Mouse (Mus musculus) spleen, adult 12 weeks (tissue): ENCODE measurements around the gene Pfn1.

Experiments
- DNase-seq: peaks from one replicate; pipeline ENCODE4 v3.0.0; 2022; ENCODE audit warnings: low spot score

Gene Pfn1

DNA sequence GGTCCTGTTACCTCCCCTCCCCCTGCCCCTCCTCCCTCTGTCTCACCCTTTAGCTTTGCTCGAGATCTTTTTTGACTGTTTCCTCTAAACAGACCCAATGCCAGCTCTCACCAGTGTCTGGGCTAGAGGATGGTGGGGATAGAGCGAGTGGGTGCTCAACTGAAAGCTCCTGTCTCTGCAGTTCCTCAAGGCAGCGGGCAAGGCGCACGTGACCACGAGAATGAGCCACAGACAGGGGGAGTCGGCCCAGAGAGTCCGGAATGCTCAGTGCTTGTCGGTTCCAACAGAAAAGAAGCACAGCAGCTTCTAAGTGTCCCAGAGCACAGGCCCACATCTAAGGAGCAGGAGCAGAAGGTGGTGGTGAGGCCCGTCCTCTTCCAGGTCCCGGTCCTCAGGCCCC is 20.1 kb upstream of the Pfn1 start:
- no peak for DNase-seq

DNA sequence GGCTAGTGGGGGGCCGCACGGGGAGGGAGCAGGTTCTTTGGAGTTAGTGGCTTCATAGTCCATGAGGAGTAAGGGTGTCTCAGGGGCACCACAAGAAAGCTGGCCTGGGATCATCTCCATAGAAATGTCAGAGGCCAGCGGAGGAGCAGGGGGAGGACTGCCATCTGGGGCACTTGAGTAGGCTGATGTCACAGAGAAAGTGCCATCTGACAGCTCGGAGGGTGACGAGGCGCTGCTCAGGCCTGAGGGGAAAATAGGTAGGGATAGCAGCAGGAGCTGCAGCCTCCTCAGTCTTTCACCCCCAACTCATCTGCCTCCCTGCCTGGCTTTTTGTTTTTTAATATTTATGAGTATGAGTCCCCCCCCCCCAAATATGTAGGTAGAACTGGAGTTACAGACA is 19.6 kb upstream of the Pfn1 start:
- no peak for DNase-seq

DNA sequence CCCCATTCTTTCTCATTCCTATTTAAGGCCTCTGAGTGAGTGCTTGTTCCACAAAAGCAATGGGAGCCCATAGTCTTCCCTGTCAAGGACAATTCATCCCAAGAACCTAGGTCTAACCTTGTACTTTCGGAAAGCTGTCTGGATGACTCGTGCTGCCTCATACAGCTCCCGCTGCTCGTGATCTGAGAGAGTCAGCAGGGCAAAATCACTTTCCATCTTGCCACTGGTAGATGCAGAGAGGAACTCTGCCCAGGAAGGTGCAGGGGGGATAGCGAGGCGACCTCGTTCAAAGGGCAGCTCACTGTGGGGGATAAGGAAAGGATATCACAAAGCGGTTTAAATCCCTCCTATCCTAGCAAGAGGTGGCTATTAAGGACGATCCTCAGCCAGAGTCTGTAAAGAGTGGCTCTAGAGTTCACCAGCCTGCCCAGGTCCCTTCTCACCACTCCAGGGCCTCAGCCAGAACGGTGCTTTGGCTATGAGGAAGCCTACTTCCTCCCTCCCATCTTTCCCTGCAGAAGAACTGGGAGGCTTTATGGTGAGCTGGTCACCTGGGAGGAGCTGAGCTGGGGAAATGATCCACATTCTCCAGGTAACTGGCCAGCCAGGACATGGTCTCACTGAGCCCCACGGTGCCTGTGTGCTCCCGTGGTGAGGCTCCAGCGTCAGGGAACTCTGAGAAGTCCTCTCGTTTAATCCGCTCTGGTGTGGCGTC is 17.0 kb upstream of the Pfn1 start:
- DNase-seq, result no peak

DNA sequence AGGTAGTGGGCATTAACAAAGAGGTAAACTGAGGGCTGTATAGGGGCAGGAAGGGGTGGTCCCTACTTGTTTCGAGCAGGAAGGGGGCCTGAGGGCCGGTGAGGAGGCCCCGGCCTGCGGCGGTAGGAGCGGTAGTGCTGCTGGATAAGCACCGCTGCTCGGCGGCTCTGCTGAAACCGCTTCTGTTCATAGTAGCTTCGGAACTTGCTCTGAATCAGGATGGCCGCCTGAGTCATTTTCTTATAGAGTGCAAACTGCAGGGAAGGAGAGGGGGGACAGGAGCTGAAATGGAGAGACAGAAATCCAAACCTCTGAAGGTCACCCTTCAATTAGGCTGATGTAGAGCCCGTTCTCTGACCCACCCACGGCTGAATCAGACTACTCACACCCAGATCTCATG is 16.0 kb upstream of the Pfn1 start:
- no peak for DNase-seq

DNA sequence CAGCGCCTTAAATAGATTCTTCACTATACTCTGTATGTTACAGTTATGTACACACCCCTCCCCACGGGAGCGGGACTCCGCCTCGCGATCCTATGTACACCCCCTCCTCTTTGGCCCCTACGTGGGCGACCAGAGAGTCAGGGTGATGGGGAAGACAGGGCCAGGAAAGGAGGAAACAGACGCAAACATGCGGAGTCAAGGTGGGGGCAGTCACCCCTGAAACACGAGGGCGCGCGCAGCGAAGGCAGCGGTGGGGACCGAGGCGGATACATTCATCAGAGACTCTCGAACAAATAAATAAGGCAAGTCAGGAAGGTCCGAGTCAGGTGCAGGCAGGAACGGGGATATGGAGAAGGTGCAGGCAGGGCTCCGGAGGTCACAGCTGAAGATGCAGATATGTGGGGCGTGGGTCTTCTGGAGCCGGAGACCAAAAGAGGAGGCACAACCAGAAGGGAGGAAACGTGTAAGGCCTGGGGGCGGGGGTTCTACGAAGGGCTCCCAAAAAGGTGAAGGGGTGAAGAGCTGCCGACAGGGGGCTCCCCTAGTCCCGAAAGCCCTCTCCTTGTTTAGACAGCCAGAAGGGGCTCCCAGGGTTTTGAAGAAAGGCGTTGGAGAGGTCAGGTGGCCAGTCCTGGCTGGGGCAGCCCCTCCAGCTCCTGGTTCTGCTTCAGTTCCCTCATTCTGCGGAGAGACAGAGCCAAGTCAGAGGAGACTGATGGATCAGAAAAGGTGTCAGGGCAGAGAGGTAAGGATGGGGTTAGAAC is 15.3 kb upstream of the Pfn1 start:
- DNase-seq, result peak; percentile 72

DNA sequence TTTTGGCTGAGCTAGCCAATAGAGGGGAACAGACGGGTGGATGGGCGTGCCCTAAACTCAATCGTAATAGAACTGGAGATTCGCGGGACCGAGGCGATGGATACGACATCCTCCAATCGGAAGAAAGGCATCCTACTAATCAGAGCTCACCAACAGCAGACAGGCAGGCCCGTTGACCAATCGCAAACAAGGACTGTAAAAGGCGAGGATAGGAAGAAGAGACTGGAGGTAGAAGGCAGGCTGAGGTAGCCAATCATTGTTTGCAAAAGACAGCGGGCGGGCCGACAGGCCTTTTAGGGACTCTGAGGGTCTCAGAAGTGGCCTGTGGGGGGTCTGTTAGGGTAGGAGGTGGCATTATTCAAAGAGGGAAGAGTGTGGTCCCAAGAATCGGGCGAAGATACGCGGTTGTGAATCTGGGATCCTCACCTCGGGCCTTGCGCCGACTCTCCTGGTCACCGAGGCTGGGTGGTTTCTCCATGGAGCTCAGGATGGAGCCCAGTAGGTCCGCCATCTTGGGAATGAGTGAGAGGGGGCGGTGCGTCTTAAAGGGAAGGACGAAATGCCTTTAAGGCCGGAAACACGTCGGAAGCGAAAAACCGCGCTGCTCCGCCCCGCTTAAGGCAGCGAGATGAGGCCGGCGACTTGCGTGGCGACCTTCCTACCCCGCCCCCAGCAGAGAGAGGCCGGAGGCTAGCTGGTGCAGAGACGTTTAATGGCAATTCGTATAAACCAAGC is 14.5 kb upstream of the Pfn1 start, which contains the start of gene Spag7:
Gene Spag7, minus strand, starts transcription at position 646 of the 735 bp plus-strand sequence.
- peak; percentile 90 for DNase-seq

DNA sequence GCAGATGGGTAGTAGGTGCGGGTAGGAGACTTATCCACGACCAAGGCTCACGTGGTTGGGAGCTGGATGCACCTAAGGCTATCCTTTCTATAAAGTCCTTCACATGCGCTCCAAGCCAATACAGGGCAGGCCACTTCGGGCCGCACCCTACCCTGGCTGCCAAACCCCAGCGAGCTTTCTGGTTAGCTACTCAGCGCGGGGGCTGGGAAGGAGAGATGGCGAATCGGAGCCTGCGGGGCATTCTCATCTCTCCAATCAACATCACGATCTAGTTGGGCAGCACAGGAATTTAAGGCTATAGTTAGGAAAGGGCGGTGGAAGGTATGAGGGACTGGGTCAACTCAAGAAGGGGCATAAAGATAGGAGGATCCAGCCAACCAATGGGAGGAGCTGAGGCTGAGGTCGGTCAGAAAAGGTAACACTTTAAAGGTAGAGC is 13.9 kb upstream of the Pfn1 start:
- no peak for DNase-seq

DNA sequence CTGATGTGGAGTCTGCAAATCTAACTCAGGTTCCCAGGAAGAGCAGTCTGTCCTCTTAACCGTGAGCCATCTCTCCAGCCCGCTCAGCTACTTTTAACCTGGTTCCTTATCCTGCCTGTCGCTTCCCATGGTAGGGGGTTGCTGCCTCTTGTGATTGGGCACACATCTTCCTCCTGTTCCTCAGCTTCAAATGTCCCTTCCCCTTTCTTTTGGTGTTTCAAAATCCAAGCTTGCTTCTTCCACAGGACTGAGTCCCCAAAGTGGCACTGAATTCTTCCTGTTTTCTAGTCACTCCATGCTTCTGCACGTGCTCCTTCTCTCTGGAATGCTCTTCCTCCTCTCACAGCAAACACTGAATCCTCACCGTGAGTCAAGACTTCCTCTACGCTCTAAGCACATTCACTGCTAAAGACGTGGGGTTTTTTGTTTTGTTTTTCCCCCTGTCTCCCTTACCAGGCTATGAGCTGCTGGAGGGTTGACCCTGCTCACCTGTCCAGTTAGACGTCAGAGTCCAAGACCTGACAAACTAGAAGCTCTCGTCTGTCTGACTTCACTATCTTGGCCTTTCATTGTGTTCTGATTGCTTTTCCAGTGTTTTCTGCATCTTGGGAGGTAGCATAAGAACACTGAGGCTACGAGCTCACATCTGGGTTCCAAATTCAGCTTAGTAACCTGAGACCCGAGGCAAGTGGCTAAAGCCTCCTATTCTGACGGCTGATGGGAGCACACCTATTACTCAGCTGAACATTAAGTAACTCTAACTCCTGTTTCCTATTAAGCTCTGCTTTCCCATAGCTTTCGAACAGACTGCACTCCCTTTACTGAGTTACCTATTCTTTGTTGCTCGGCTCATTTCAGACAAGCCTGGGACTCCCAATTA is 13.1 kb upstream of the Pfn1 start:
- no peak for DNase-seq

DNA sequence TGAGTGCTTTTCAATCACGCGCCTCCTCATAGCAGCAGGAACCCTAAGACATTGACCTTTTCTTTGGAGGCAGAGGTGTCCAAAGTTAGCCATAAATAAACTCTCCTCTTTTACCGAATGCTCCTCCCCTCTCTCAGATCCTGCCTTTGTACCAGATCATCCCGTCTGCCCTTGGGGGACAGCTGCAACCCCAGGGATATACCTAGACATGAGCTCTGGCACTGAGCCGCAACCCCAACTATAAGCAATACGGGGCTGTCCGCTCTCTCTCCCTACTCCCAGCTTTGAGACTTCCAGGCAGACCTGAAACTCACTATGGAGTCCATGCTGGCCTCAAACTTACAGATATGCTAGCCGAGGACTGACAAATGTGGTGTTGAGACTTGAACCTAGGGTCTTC is 12.2 kb upstream of the Pfn1 start:
- DNase-seq, result no peak

DNA sequence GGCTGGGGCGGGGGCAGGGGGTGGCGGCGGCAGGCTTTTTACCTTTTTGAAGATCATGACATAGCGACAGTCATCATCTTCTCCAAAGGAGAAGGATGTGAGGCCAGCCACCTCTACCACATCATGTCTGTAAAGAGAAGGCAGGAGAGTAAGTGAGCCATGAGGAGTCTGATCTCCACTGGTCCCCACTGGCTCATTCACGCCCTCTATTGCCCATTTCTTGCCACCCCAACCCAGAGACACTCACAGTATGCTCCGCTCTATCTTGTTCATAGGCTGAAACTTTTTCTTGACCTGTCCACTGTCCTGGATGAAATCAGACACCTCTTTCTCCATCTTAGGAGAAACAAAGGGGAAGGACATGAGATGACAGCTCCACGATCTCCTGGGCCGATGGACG is 10.3 kb upstream of the Pfn1 start:
- DNase-seq, result no peak

DNA sequence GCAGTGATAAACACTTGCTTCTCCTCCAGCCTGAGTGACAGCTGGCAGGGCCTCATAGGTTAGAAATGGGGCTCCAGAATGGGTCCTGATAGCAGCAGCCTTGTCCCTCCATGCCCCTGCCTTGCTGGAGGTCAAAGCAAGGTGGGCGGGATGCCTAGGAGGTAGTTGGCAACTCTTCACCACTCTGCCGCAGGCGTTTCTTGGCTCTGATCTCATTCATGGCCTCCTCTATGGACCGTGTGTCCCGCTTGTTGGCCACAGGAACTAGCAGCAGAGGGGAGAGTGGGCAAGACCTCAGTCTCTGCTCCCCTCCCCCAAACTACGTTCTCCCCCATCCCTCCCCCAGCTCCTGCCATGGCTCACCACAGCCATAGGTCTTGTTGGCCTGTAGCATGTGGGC is 9.5 kb upstream of the Pfn1 start:
- no peak for DNase-seq

DNA sequence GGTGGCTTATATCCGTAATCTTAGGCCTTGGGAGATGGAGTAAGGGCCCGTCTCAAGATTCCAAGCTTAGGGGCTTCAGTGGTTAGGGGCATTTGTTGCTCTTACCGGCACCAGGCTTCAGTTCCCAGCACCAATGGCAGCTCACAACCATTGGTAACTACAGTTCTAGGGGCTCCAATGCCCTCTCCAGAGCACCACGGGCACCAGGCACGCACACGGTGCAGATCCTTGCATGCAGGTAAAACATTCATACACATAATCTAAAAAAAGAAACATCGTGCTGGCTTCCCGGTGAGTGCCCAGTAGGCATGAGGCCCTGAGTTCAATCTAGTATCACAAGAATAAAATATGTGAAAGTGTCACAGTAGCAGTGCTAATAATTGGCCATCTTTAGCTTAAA is 8.7 kb upstream of the Pfn1 start:
- no peak for DNase-seq

DNA sequence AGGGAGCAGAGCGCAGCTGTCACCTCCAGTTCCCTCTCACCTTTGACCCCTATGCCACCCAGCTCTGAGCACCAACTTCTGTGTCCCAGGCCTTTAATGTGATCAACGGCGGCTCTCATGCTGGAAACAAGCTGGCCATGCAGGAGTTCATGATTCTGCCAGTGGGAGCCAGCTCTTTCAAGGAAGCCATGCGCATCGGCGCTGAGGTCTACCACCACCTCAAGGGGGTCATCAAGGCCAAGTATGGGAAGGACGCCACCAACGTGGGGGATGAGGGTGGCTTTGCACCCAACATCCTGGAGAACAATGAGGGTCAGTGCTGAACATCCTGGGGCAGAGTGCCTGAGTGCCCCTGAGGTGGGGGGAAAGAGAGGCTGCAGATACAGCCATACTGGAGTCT is 6.1 kb upstream of the Pfn1 start:
- no peak for DNase-seq

DNA sequence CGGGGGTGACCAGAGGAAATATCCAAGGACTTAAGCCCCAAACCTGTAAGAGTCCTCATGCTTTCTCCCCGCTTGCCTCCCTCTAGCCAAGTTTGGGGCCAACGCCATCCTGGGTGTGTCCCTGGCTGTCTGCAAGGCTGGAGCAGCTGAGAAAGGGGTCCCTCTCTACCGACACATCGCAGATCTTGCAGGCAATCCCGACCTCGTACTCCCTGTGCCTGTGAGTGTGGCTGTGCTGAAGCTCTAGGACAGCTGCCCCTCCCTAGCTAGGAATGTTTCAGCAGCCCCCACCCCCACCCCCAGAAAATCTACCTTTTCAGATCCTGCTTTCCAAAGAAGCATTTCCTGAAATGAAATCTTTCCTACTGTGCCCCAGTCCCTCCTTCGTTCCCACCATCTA is 4.5 kb upstream of the Pfn1 start:
- no peak for DNase-seq

DNA sequence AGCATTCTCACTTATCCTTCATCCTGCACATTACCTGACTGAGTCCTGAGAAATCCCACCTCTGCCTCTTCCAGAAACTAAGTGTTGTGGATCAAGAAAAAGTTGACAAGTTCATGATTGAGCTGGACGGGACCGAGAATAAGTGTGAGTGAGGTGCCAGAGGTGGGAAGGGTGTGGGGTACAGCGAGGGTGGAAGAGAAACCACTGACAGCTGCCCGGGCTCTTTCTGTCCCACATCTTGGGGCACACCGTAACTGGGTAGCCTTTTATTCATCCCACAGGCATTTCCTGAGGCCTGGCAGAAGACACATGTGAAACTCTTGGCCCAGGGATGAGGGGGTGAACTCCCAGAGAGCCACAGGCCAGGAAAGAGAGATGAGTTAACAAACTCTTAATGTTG is 4.1 kb upstream of the Pfn1 start:
- DNase-seq, result no peak

DNA sequence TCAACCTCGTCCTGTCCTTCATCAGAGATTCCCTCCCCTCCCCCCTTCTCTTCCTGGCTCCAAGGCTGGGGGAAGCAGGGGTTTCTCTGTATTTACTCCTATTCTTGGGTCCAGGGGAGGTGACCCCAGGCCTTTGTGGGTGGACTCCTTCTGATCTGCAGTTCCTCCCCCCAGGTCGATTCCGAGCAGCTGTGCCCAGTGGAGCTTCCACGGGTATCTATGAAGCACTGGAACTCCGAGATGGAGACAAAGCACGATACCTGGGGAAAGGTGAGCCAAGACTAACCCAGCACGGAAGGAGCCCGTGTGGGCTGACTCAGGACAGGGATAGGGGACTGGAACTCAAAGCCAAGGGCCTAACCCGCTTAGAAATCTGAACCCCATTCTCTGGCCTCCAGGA is 3.5 kb upstream of the Pfn1 start:
- no peak for DNase-seq

DNA sequence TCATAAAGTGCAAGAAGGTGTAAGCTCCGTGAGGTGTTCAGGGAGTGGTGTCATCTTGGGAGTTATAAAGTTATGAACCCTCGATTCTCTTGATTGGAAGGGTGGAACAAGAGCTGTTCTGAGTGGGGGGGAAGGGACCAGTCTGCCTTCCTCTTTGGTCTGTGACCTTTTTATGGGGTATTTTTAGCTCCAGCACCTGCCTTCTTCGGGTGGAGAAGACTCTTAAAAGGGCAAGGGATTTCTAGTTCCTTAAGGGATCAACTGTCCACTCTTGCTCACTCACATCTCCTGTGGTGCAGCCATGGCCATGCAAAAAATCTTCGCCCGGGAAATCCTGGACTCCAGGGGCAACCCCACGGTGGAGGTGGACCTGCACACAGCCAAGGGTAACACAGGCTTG is 3.1 kb upstream of the Pfn1 start:
- no peak for DNase-seq

DNA sequence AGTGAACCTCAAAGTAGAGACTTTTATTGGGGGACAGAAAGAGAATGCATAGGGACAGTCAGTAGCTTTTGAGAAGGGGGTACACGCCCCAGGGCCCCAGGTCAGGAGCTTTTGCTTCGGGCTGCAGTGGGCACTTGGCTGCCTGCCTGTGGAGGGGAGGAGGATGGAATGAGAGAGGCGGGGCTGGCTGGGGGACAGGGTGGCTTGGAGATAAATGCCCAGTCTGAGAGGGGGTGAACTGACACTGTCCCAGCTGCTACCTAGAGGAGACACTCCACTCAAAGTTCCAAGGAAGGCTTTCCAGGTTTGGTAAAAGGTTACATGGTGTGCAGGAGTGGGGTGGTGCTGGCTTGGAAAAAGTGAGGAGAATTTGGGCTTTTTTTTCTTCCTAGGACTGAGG is 2.5 kb upstream of the Pfn1 start, which contains the start of gene Eno3:
Gene Eno3, plus strand, starts transcription at position 239 of the 400 bp plus-strand sequence.
- no peak for DNase-seq

DNA sequence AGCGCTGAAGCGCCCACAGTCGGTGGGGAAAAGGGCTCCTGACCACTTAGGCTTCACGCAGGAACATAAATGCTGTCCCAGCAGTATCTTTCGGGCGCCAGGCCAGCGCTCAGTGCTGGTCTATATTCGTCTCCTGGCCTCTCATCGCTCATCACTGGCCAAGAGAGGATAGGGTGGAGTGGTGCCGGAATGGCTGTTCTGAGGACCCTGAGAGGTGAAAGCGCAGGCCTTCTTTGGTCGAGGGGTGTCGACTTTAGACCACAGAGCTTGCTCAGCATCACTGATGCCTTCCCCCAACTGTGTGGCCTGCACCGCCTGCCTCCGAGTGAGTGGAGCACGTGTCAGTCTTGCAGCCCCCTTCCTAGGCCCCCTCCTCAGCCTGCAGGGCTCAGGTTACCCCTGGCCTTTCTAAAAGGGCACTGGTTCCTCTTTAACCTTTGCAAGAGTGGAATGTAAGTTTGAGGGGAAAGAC is 2.0 kb upstream of the Pfn1 start:
- no peak for DNase-seq

DNA sequence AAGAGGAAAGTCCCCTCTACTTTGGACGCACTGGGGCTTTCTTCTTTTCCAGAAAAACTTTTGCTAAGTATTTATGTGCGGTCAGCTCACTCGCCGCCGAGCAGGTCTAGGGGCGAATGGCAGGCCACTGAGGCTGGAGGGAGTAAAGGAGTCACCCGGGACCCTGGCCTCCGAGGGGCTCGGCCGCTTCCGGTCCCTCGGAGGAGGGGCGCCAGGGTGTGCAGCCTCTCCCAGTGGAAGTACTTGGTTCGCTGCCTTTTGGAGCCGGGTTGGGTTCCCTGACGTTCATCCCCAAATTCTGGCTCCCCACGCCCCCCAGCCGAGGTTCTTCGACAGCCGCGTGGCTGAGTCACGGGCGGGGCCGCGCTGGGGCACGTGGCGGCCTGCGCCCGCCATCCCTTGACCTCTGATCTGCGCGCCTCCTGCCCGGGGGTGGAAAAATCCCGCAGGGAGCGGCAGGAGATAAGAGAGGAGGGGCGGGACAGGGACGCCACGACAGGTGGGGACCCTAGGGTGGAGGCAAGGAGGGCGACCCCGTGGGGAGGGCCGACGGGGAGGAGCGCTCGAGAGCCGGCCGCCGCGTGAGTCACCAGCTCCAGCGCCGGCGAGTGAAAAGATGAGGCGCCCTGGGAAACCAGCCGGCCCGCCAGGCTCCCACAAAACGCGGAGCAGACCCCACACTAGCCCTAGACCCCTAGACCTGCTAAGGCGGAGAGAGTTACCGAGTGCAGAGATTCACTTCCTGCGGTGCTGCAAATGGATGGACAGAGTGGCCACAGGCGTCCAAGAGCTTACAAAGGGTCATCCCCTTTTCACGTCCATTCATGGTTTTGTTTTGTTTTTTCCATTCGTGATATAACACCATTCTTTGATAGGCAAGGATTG is 1.4 kb upstream of the Pfn1 start:
- no peak for DNase-seq
